Mouse (Mus musculus) C2C12 (cell line): Measurements from ENCODE around the gene Tatdn3. TPM values are rescaled to one million over a fixed set of nuclear protein-coding genes. Genes with fewer than 3 reads are reported as not detected.

Experiments
- H3K27me3 ChIP-seq: one replicate; pipeline ENCODE4 v1.6.1; 2011; ENCODE audit not compliant: control insufficient read depth, insufficient read depth, insufficient read length
- H3K36me3 ChIP-seq: one replicate; pipeline ENCODE4 v1.6.1; 2011; ENCODE audit not compliant: control insufficient read depth, insufficient read depth
- H3K4me3 ChIP-seq: one replicate; pipeline ENCODE4 v1.5.1; 2011; ENCODE audit warnings: mild to moderate bottlenecking, control low read depth; ENCODE audit not compliant: poor library complexity, insufficient read depth, severe bottlenecking
- H3K79me2 ChIP-seq: one replicate; pipeline ENCODE4 v1.6.1; 2011; ENCODE audit not compliant: control insufficient read depth, insufficient read depth
- H3K79me3 ChIP-seq: one replicate; pipeline ENCODE4 v1.6.1; 2011; ENCODE audit warnings: low read depth, control low read depth
- H3ac ChIP-seq: one replicate; pipeline ENCODE3; 2011; ENCODE audit warnings: low read depth; ENCODE audit not compliant: control insufficient read depth, insufficient read length
- CEBPB ChIP-seq: IDR thresholded peaks from one replicate; pipeline ENCODE4 v1.6.1; 2011; ENCODE audit warnings: low read depth, mild to moderate bottlenecking, control low read depth, moderate library complexity
- CTCF ChIP-seq: IDR thresholded peaks from one replicate; pipeline ENCODE4 v1.5.1; 2011; ENCODE audit not compliant: control insufficient read depth, insufficient read depth, insufficient read length
- FOSL1 ChIP-seq: IDR thresholded peaks from one replicate; pipeline ENCODE4 v1.8.0; 2011; ENCODE audit warnings: mild to moderate bottlenecking, low read length; ENCODE audit not compliant: poor library complexity, insufficient read depth, severe bottlenecking
- MAX ChIP-seq: IDR thresholded peaks from one replicate; pipeline ENCODE4 v1.6.1; 2011; ENCODE audit warnings: mild to moderate bottlenecking, control low read depth
- MYOD1 ChIP-seq: IDR thresholded peaks from one replicate; pipeline ENCODE4 v1.6.1; 2011; ENCODE audit warnings: low read depth; ENCODE audit not compliant: control insufficient read depth, insufficient read length
- MYOG ChIP-seq: IDR thresholded peaks from one replicate; pipeline ENCODE4 v1.6.1; 2011; ENCODE audit not compliant: control insufficient read depth, insufficient read length; ENCODE audit errors: extremely low read depth
- USF1 ChIP-seq: IDR thresholded peaks from one replicate; pipeline ENCODE4 v1.6.1; 2011; ENCODE audit warnings: low read depth, mild to moderate bottlenecking, control low read depth, moderate library complexity
- polyA plus RNA-seq: library from polyadenylated mRNA; unstranded; fragments of >200 nt; fragmentation: generic; extraction: Trizol; gene quantifications from one replicate; pipeline ENCODE4 v1.2.1, GENCODE M21; 2012; ENCODE audit warnings: missing spikeins

Tatdn3 gene
- polyA plus RNA-seq, 1 experiment, result 6.1 TPM

DNA sequence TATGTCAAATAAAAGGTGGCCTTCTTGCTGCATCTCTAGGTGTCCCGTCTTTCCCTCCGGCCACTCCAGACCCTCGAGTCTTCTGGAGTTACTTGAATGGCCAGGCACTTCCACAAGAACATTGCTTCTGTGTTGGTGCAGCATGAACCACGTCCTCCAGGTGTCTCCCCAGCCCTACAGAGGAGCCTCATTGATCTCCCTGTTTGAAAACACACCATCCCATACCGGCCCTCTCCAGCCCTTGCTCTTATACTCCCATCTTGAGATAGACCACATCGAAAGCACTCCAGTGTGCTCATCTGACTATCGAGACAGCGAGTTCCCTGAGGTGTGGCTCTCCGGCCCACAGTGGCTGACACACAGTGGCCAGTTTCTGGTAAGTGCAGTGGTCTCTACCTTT, 32.3 kb upstream of the Tatdn3 start:
- Histone ChIP-seq H3K36me3 (no peaks in the 10 kb centered on the region), H3K27me3 (no peaks in the 10 kb centered on the region), H3K79me3 (no peaks in the 10 kb centered on the region), H3K4me3 (no peak overlapping the region), H3K79me2 (no peaks in the 10 kb centered on the region), H3ac (no peak overlapping the region)
- no peak for TF ChIP-seq FOSL1
- TF ChIP-seq MAX, result no peak
- TF ChIP-seq USF1, result no peak
- no peak for TF ChIP-seq CTCF
- TF ChIP-seq CEBPB, result no peak
- TF ChIP-seq MYOD1, result no peak
- no peak for TF ChIP-seq MYOG

DNA sequence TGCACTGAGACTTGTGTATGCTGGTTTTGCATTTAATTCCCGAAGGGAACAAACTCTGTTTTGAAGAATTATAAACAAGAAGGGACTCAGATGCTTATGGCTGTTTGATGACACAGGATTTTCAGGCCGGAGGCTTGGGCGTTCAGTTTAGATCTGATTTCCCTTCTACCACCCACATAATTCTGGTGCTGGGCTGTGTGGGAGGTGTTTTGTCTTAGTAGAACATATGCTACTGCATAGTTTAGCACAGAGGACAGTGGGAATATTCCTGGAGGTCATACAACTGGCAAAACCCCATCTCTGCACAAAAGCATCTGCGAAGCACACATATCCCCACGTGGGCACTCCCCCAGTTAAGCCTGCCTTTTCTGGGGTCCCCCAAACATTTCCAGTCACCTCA, 30.8 kb upstream of the Tatdn3 start:
- H3K4me3 ChIP-seq, result no peak overlapping the region
- no peaks in the 10 kb centered on the region for H3K36me3 ChIP-seq
- no peaks in the 10 kb centered on the region for H3K27me3 ChIP-seq
- no peak overlapping the region for H3ac ChIP-seq
- TF ChIP-seq MYOG (no peak), MYOD1 (no peak), CEBPB (no peak), USF1 (no peak), FOSL1 (no peak), CTCF (no peak), MAX (no peak)
- no peaks in the 10 kb centered on the region for H3K79me3 ChIP-seq
- no peaks in the 10 kb centered on the region for H3K79me2 ChIP-seq

DNA sequence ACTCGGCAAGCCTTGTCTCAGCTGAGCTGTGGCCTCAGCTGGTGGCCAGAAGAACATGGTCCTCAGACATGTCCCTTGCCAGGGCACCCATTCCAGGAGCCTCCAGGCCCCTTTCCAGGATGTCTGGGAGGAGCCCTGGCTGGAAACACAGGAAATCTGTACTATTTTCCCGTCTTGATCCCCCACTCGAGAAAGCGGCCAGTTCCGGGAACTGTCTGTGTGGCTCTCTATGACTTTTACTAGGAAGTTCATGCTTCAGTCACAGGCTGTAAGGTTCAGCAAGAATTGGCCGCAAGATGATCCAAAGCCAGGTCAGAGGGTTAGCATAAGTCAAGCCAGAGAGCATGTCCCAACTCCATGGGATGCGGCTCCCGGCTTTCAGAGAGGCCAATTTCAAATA, 29.3 kb upstream of the Tatdn3 start:
- Histone ChIP-seq H3K79me2 (no peaks in the 10 kb centered on the region), H3K4me3 (no peak overlapping the region), H3K79me3 (no peaks in the 10 kb centered on the region), H3ac (no peak overlapping the region), H3K36me3 (no peaks in the 10 kb centered on the region), H3K27me3 (no peaks in the 10 kb centered on the region)
- TF ChIP-seq MAX (no peak), FOSL1 (no peak), CTCF (no peak), MYOD1 (no peak)

GRCm38 (mm10) chr1:191089355-191089754, 26.6 kb upstream of the Tatdn3 start:
- Histone ChIP-seq H3K79me3 (no peaks in the 10 kb centered on the region), H3K27me3 (no peaks in the 10 kb centered on the region), H3K4me3 (no peak overlapping the region), H3K79me2 (no peaks in the 10 kb centered on the region), H3K36me3 (peaks cover 12% of the 10 kb centered on the region), H3ac (no peak overlapping the region)
- TF ChIP-seq CEBPB (no peak), MYOG (no peak), MYOD1 (no peak), CTCF (no peak), FOSL1 (no peak), USF1 (no peak), MAX (no peak)

GRCm38 (mm10) chr1:191087955-191088354, 25.2 kb upstream of the Tatdn3 start:
- Histone ChIP-seq H3K4me3 (no peak overlapping the region), H3K79me3 (no peaks in the 10 kb centered on the region), H3K79me2 (no peaks in the 10 kb centered on the region), H3K27me3 (no peaks in the 10 kb centered on the region), H3ac (no peak overlapping the region), H3K36me3 (peaks cover 23% of the 10 kb centered on the region)
- TF ChIP-seq MYOD1 (no peak), CEBPB (no peak), MYOG (no peak), USF1 (no peak), CTCF (no peak), MAX (no peak), FOSL1 (no peak)

DNA sequence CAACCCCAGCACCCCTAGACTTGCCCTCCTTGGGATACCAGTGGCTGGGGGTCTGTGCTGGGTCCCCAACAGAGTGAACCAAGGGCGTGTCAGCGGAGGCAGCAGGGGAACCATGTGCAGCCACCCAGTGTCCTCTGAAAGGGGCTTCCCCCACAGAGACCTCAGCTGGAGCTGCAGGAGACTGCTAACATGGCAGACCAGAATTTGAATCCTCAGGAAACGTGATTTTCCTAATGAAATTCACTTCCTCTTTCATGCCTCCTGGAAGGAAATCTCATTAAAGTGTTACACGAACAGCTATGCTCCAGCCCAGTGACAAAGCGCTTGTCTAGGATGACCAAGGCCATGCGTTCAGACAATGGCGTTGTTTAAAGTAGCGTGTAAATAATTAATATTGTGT, 24.2 kb upstream of the Tatdn3 start:
- Histone ChIP-seq H3ac (no peak overlapping the region), H3K79me2 (no peaks in the 10 kb centered on the region), H3K4me3 (no peak overlapping the region), H3K36me3 (peaks cover 32% of the 10 kb centered on the region), H3K27me3 (no peaks in the 10 kb centered on the region), H3K79me3 (no peaks in the 10 kb centered on the region)
- TF ChIP-seq USF1, result no peak
- no peak for TF ChIP-seq MAX
- TF ChIP-seq CEBPB, result no peak
- no peak for TF ChIP-seq MYOG
- TF ChIP-seq MYOD1, result no peak
